Mouse (Mus musculus) testis, adult 2 months (tissue): ENCODE data around the gene Vmn2r42. TPM values are rescaled to one million over a fixed set of nuclear protein-coding genes. Genes with fewer than 3 reads are reported as not detected.
"Not testable (repeated sequence)": the region's sequence is repeated elsewhere in the genome, so short reads cannot be mapped to it uniquely, and the experiment has no call there.

ENCODE experiments used
- H3K27ac ChIP-seq: fragments of 200-500 bp; 2 replicates; pipeline ENCODE4 v1.5.1; 2012; ENCODE audit warnings: low read depth, low read length; ENCODE audit not compliant: control insufficient read depth, insufficient read depth
- H3K27me3 ChIP-seq: fragments of 200-500 bp; 2 replicates; pipeline ENCODE4 v1.6.1; 2012; ENCODE audit warnings: mild to moderate bottlenecking, low read length, moderate library complexity; ENCODE audit not compliant: control insufficient read depth, insufficient read depth
- H3K36me3 ChIP-seq: fragments of 200-500 bp; 2 replicates; pipeline ENCODE4 v1.6.1; 2012; ENCODE audit warnings: mild to moderate bottlenecking, low read length; ENCODE audit not compliant: control insufficient read depth, insufficient read depth
- H3K4me1 ChIP-seq: fragments of 200-500 bp; 2 replicates; pipeline ENCODE4 v1.6.1; 2012; ENCODE audit warnings: low read length; ENCODE audit not compliant: control insufficient read depth, insufficient read depth
- H3K4me3 ChIP-seq: fragments of 200-500 bp; 2 replicates; pipeline ENCODE4 v1.5.1; 2012; ENCODE audit warnings: low read depth, mild to moderate bottlenecking, low read length, moderate library complexity, mixed read lengths; ENCODE audit not compliant: control insufficient read depth
- polyA plus RNA-seq: library from polyadenylated mRNA; depleted of rRNA; stranded (reverse); fragments of >200 nt; gene quantifications from 2 replicates; pipeline ENCODE4 v1.2.3, GENCODE M21; 2012; rRNA removed

Vmn2r42 gene
- not detected in 2 replicates for polyA plus RNA-seq

DNA sequence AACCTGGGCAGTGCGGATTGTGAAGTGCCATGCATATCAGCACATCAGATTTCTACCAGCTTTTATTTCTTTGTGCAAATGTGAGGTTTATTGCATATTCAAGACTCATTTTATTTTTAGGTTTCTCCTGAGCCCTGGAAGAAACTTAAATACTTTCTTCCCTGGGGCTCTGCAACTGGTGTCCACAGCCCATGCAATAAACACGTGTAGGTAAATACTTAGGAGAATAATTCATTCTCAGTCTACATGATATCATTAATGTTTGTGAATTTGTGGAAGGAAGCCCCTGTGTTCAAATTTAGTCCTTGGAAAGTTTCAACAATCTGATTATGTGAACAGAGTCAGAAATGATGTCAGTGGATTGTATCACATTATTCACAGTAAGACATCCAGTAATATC lies at the start of gene Vmn2r42:
Vmn2r42 (minus strand) TSS at position 101 of the 400 bp plus-strand sequence.
- not testable (repeated sequence) for H3K27ac ChIP-seq, H3K27me3 ChIP-seq, H3K4me3 ChIP-seq, H3K36me3 ChIP-seq, H3K4me1 ChIP-seq

DNA sequence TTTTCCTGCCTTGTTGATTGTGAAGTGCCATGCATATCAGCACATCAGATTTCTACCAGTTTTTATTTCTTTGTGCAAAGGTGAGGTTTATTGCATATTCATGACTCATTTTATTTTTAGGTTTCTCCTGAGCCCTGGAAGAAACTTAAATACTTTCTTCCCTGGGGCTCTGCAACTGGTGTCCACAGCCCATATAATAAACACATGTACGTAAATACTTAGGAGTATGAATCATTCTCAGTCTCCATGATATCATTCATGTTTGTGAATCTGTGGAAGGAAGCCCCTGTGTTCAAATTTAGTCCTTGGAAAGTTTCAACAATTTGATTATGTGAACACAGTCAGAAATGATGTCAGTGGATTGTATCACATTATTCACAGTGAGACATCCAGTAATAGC lies 38.6 kb downstream of the Vmn2r42 start, which contains the start of gene Vmn2r41:
Vmn2r41 (minus strand) TSS at position 101 of the 400 bp plus-strand sequence.
- H3K27ac ChIP-seq, H3K36me3 ChIP-seq, H3K4me1 ChIP-seq, H3K4me3 ChIP-seq, H3K27me3 ChIP-seq: not testable (repeated sequence)

Other genes with a start within 250 kb of the Vmn2r42 start
- not detected in 2 replicates for gene Vmn2r41, start 38.7 kb downstream of the Vmn2r42 start, polyA plus RNA-seq
- not detected in 2 replicates for gene Vmn2r43, start 60.3 kb upstream of the Vmn2r42 start, polyA plus RNA-seq
- not detected in 2 replicates for gene Vmn2r44, start 183.0 kb upstream of the Vmn2r42 start, polyA plus RNA-seq